In the genomic region with DNA sequence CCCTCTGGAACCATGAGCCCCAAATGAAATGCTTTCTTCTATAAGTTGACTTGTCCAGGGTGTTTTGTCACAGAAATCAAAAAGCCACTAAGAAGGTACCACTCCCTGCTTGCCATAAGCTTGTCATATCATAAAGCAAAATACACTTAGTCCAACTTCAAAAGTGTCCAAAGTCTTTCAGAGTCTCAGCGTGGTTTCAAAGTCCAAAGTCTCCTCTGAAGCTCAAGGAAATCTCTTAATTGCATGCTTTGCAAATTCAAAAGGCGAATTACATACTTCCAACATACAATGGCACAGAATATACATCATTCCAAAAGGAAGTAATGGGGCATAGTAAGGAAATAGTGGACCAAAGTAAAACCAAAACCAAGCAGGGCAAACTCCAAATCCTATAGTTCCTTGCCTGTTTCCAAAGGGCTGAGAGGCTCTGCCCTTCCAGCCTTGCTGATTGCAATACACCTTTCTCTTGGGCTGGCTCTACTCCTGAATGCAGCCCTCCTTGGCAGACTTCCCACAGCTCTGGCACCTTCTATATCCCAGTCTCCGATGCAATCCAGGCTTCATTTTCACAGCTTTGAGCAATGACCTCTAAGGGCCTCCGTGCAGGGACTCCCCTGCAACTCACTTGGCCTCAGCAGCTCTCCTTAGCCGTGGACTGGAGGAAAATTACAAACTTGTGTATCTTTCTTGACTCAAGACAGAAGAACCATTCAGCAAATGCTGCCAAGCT, we compare ENCODE assay signal across 15 mouse cellular contexts. TPM values are rescaled to one million over a fixed set of nuclear protein-coding genes. Genes with fewer than 3 reads are reported as not detected.
DNase-seq lines count a peak whose midpoint lies in the region; ATAC-seq lines count a peak whose summit lies in the region.
"Had no signal": no experiment of that assay in that cellular context is flagged by ENCODE, and none has a peak within 500 bp of the region (broad histone marks: within the 10 kb centered on the region; RNA-seq: fewer than 3 reads in every experiment).

No protein-coding gene starts in this region.

- H3K9me3 ChIP-seq in heart, embryonic 12.5 days (replicated peaks) = peaks cover 11% of the 10 kb centered on the region
- no peaks in the 10 kb centered on the region for H3K9me3 ChIP-seq in forebrain, embryonic 16.5 days (ENCODE audit: control insufficient read depth, low read length)
- H3K9me3 ChIP-seq: heart, embryonic 13.5 days; liver, embryonic 13.5 days; midbrain, embryonic 12.5 days had no signal

- WGBS in heart, embryonic 12.5 days = 68% methylated on average over 5 of the region's 5 CpGs
- WGBS in large intestine, adult 2 months = 45% methylated on average over 5 of the region's 5 CpGs
- WGBS in forebrain, embryonic 16.5 days = 76% methylated on average over 5 of the region's 5 CpGs

- intact Hi-C loops in heart, postnatal 10 days (cut with DNase I) = no loop called here
- intact Hi-C loops in left cerebral cortex, postnatal 4 days (cut with DNase I) = no loop called here

- H3K4me3 ChIP-seq in heart, embryonic 12.5 days = no peak overlapping the region
- H3K4me3 ChIP-seq in forebrain, embryonic 16.5 days (replicated peaks; ENCODE audit: low read length) = no peak overlapping the region
- H3K4me3 ChIP-seq: heart, embryonic 13.5 days; liver, embryonic 13.5 days; midbrain, embryonic 12.5 days had no signal

- H3K36me3 ChIP-seq in heart, embryonic 12.5 days = peaks cover 7% of the 10 kb centered on the region; the same call in 1 of the 2 replicates
- no peaks in the 10 kb centered on the region for H3K36me3 ChIP-seq in forebrain, embryonic 16.5 days (ENCODE audit: control insufficient read depth, insufficient read depth)
- H3K36me3 ChIP-seq: midbrain, embryonic 12.5 days had no signal

- H3K9ac ChIP-seq in heart, embryonic 12.5 days = no peak overlapping the region
- no peak overlapping the region for H3K9ac ChIP-seq in forebrain, embryonic 16.5 days (replicated peaks; ENCODE audit: low read depth, low read length)
- H3K9ac ChIP-seq: heart, embryonic 13.5 days; liver, embryonic 13.5 days; midbrain, embryonic 12.5 days had no signal

- H3K4me2 ChIP-seq in heart, embryonic 12.5 days = no peak overlapping the region
- no peak overlapping the region for H3K4me2 ChIP-seq in forebrain, embryonic 16.5 days (ENCODE audit: low read length)
- H3K4me2 ChIP-seq: heart, embryonic 13.5 days; liver, embryonic 13.5 days; midbrain, embryonic 12.5 days had no signal

- no peak overlapping the region for H3K27ac ChIP-seq in heart, embryonic 12.5 days (ENCODE audit: poor library complexity, severe bottlenecking)
- H3K27ac ChIP-seq in forebrain, embryonic 16.5 days (ENCODE audit: low read length) = no peak overlapping the region
- H3K27ac ChIP-seq: heart, embryonic 13.5 days; hindbrain, postnatal 0 days; liver, embryonic 13.5 days; midbrain, embryonic 12.5 days had no signal

- ATAC-seq in heart, embryonic 12.5 days (ENCODE audit: insufficient number of reproducible peaks, low FRiP score) = no peak
- no peak for ATAC-seq in forebrain, embryonic 16.5 days
- ATAC-seq: hindbrain, postnatal 0 days had no signal

- DNase-seq in cerebellum, postnatal 10 days = peak; percentile 63 to 73
- DNase-seq in cerebellum, adult 11-12 months = no peak
- peak; percentile 27 to 50 for DNase-seq in heart, postnatal 10 days
- DNase-seq in left cerebral cortex, postnatal 4 days = peak; percentile 7
- no peak for DNase-seq in left cerebral cortex, adult 8-10 months (ENCODE audit: low spot score in 2 of 2)
- peak; percentile 43 for DNase-seq in large intestine, adult 2 months (ENCODE audit: low read depth, low spot score)
- DNase-seq: B cell, adult 2 months; cerebellum, adult 18-20 months; liver, embryonic 13.5 days; thymus, postnatal 25 days had no signal

- H3K27me3 ChIP-seq in heart, embryonic 12.5 days (replicated peaks) = no peaks in the 10 kb centered on the region
- H3K27me3 ChIP-seq in forebrain, embryonic 16.5 days (replicated peaks; ENCODE audit: control insufficient read depth, insufficient read depth, low read length) = no peaks in the 10 kb centered on the region
- H3K27me3 ChIP-seq: heart, embryonic 13.5 days; liver, embryonic 13.5 days; midbrain, embryonic 12.5 days had no signal

- peaks cover 3% of the 10 kb centered on the region; the same call in 1 of the 2 replicates for H3K4me1 ChIP-seq in heart, embryonic 12.5 days (replicated peaks)
- no peaks in the 10 kb centered on the region for H3K4me1 ChIP-seq in forebrain, embryonic 16.5 days (replicated peaks; ENCODE audit: control insufficient read depth, insufficient read depth, low read length)
- H3K4me1 ChIP-seq: heart, embryonic 13.5 days; liver, embryonic 13.5 days; midbrain, embryonic 12.5 days had no signal

RNA-seq across cellular contexts. Expression of a gene that starts 23.5 kb away (rescaled TPM):
- 10 to 100 TPM; 12.3 to 12.8 TPM for total RNA-seq in heart, postnatal 10 days (2021)
- polyA plus RNA-seq in heart, embryonic 12.5 days (2016; fragmentation: Nextera tagmentation; extraction: Ambion mirVana) = 23.3 and 23.9 TPM in 2 replicates
- total RNA-seq in left cerebral cortex, postnatal 4 days (2021) = 1 to 10 TPM; 5.2 to 7.6 TPM
- total RNA-seq in left cerebral cortex, adult 8-10 months (2022) = 10 to 100 TPM; 15.9 to 21.0 (median 18.9) TPM
- polyA plus RNA-seq in large intestine, adult 2 months (2012; rRNA removed) = 18.8 and 30.2 TPM in 2 replicates
- 8.6 and 12.3 TPM in 2 replicates for polyA plus RNA-seq in forebrain, embryonic 16.5 days (2015; fragmentation: Nextera tagmentation; extraction: Ambion mirVana)

RNA-seq across cellular contexts. Expression of a gene that starts 51.1 kb away (rescaled TPM):
- 10 to 100 TPM; 47.4 to 52.6 TPM for total RNA-seq in heart, postnatal 10 days (2021)
- polyA plus RNA-seq in heart, embryonic 12.5 days (2016; fragmentation: Nextera tagmentation; extraction: Ambion mirVana) = 71.1 and 76.6 TPM in 2 replicates
- 10 to 100 TPM; 85.0 to 86.8 TPM for total RNA-seq in left cerebral cortex, postnatal 4 days (2021)
- 10 to 100 TPM; 64.0 to 72.4 (median 66.5) TPM for total RNA-seq in left cerebral cortex, adult 8-10 months (2022)
- 6.0 and 13.6 TPM in 2 replicates for polyA plus RNA-seq in large intestine, adult 2 months (2012; rRNA removed)
- polyA plus RNA-seq in forebrain, embryonic 16.5 days (2015; fragmentation: Nextera tagmentation; extraction: Ambion mirVana) = 107 and 112 TPM in 2 replicates

RNA-seq across cellular contexts. Expression of a gene that starts 51.1 kb away (rescaled TPM):
- 10 to 100 TPM; 55.6 to 60.3 TPM for total RNA-seq in heart, postnatal 10 days (2021)
- polyA plus RNA-seq in heart, embryonic 12.5 days (2016; fragmentation: Nextera tagmentation; extraction: Ambion mirVana) = 54.8 and 55.9 TPM in 2 replicates
- 10 to 100 TPM; 74.0 to 79.6 TPM for total RNA-seq in left cerebral cortex, postnatal 4 days (2021)
- 10 to 100 TPM; 51.5 to 64.8 (median 61.7) TPM for total RNA-seq in left cerebral cortex, adult 8-10 months (2022)
- polyA plus RNA-seq in large intestine, adult 2 months (2012; rRNA removed) = 7.0 and 14.9 TPM in 2 replicates
- 64.4 and 70.2 TPM in 2 replicates for polyA plus RNA-seq in forebrain, embryonic 16.5 days (2015; fragmentation: Nextera tagmentation; extraction: Ambion mirVana)

Comparison
In these comparisons a context has a peak if more than half of its experiments do, and no peak if none do; other contexts are left out.
1. DNase-seq: peak in cerebellum, postnatal 10 days (2 of 2), heart, postnatal 10 days (2 of 2), left cerebral cortex, postnatal 4 days (single experiment) and large intestine, adult 2 months (single experiment); none in cerebellum, adult 11-12 months (single experiment) and left cerebral cortex, adult 8-10 months (0 of 2).